Mouse (Mus musculus) liver, postnatal 0 days (tissue): ENCODE measurements around the gene Gm21985. TPM values are rescaled to one million over a fixed set of nuclear protein-coding genes. Genes with fewer than 3 reads are reported as not detected.
"Not testable (repeated sequence)": the region's sequence is repeated elsewhere in the genome, so short reads cannot be mapped to it uniquely, and the experiment has no call there.

Experiments used
- ATAC-seq: fragments of 200-750 bp; cut with Nextera tagmentation; 2 replicates; pipeline ENCODE4 v1.8.0; 2017; ENCODE audit warnings: mild to moderate bottlenecking, moderate library complexity
- DNase-seq: peaks from one replicate; pipeline ENCODE4 v3.0.0-alpha.2; 2016
- H3K27ac ChIP-seq: fragments of 300-500 bp; sonication (generic); 2 replicates; pipeline ENCODE4 v1.5.1; 2014; ENCODE audit warnings: antibody characterized with exemption, moderate library complexity, mild to moderate bottlenecking, low read depth
- H3K27me3 ChIP-seq: fragments of 300-500 bp; sonication (generic); 2 replicates; pipeline ENCODE4 v1.6.1; 2014; ENCODE audit warnings: low read length, control low read depth, mixed read lengths; ENCODE audit not compliant: insufficient read depth
- H3K36me3 ChIP-seq: fragments of 300-500 bp; sonication (generic); replicated peaks from 2 replicates; pipeline ENCODE4 v1.6.1; 2014; ENCODE audit warnings: mild to moderate bottlenecking, control low read depth, low read length, moderate library complexity, mixed read lengths; ENCODE audit not compliant: insufficient read depth
- H3K4me1 ChIP-seq: fragments of 300-500 bp; sonication (generic); 2 replicates; pipeline ENCODE4 v1.6.1; 2014; ENCODE audit warnings: antibody characterized with exemption, mild to moderate bottlenecking, control low read depth; ENCODE audit not compliant: insufficient read depth
- H3K4me2 ChIP-seq: fragments of 300-500 bp; sonication (generic); 2 replicates; pipeline ENCODE4 v1.6.1; 2014; ENCODE audit warnings: low read depth, mild to moderate bottlenecking, low read length, moderate library complexity, mixed read lengths
- H3K4me3 ChIP-seq: fragments of 300-500 bp; sonication (generic); 2 replicates; pipeline ENCODE4 v1.5.1; 2014; ENCODE audit warnings: low read depth, low read length
- H3K9ac ChIP-seq: fragments of 300-500 bp; sonication (generic); replicated peaks from 2 replicates; pipeline ENCODE4 v1.6.1; 2014; ENCODE audit warnings: mild to moderate bottlenecking, moderate library complexity
- H3K9me3 ChIP-seq: fragments of 300-500 bp; sonication (generic); 2 replicates; pipeline ENCODE4 v1.6.1; 2016; ENCODE audit warnings: mild to moderate bottlenecking, control low read depth, low read length, mixed read lengths
- CTCF ChIP-seq: sonication (generic); IDR thresholded peaks from 2 replicates; pipeline ENCODE4 v1.5.1; 2016; ENCODE audit warnings: antibody characterized with exemption, low read depth
- EP300 ChIP-seq: IDR thresholded peaks from 2 replicates; pipeline ENCODE4 v1.6.1; 2016; ENCODE audit warnings: antibody characterized with exemption, low read depth, mild to moderate bottlenecking
- WGBS: fragments of 180-500 bp; shearing (Covaris S2); extraction: QIAGEN DNeasy Blood & Tissue Kit; methylation state at CpG from one replicate; pipeline ENCODE4 v1.1.7; 2014; ENCODE audit not compliant: insufficient replicate concordance; 5-methylcytosine and 5-hydroxymethylcytosine counted together
- polyA plus RNA-seq: library from polyadenylated mRNA; unstranded; fragments of >200 nt; fragmentation: Nextera tagmentation; extraction: Ambion mirVana; gene quantifications from 2 replicates; pipeline ENCODE4 v1.2.1, GENCODE M21; 2015

Gene Gm21985
- polyA plus RNA-seq, 1 experiment from 2014 or later: not detected

DNA sequence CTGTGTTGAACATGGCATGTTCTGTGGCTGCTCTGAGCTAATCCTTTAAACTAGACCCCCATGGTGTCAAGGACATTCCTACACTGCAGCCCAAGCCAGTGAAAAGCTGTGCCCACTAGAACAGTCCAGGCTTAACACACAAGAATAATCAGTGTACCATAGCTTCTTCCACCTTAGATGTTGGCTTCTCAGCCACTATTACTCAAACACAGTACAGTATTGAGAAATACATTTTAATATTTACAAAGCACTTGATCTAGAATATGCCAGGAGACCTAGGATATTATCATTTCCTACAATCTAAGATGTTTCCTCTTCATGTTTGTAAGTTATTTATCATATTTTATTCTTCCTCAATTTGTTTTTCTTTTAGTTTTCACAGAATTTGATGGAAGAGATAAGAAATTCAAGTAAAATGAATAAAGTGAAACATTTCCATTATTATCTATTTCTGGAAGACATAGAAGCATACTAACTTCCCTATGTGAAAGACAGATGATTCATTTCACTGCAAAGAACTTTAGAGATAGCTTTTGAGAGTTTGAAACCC lies 182.5 kb downstream of the Gm21985 start:
- ATAC-seq (no peak), DNase-seq (no peak)
- Histone ChIP-seq H3K9me3 (no peaks in the 10 kb centered on the region), H3K4me3 (no peak overlapping the region), H3K4me2 (no peak overlapping the region), H3K27me3 (no peaks in the 10 kb centered on the region), H3K4me1 (no peaks in the 10 kb centered on the region), H3K9ac (no peak overlapping the region), H3K36me3 (no peaks in the 10 kb centered on the region), H3K27ac (no peak overlapping the region)
- TF ChIP-seq EP300 (no peak), CTCF (no peak)

GRCm38 (mm10) chr2:112449597-112450296 lies 183.6 kb downstream of the Gm21985 start:
- H3K4me1 ChIP-seq: no peaks in the 10 kb centered on the region
- DNase-seq: peak; percentile 23

DNA sequence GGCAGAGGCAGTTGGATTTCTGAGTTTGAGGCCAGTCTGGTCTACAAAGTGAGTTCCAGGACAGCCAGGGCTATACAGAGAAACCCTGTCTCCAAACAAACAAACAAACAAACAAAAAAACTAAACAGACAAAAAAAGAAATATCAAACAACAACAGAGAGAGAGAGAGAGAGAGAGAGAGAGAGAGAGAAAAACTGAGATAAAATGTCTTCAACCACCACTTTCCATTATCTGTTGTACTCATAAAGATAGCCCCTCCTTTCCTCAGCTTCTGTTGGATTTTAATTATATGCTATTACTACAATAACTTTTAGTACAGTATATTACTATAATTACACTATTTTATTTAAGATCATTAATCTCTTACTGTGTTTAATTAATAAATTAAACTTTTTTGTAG lies 186.4 kb downstream of the Gm21985 start:
- H3K9me3 ChIP-seq, H3K27me3 ChIP-seq, ATAC-seq, H3K27ac ChIP-seq, H3K36me3 ChIP-seq, H3K4me1 ChIP-seq, H3K9ac ChIP-seq, H3K4me2 ChIP-seq, DNase-seq, H3K4me3 ChIP-seq: not testable (repeated sequence)

More at GRCm38 (mm10) chr2:112449597-112450296, 183.6 kb downstream of the Gm21985 start:
- no peaks in the 10 kb centered on the region for H3K9me3 ChIP-seq
- no peaks in the 10 kb centered on the region for H3K36me3 ChIP-seq
- no peak for ATAC-seq
- 25% methylated on average over 4 of the region's 4 CpGs for WGBS
- no peak overlapping the region for H3K27ac ChIP-seq
- TF ChIP-seq CTCF (peak; percentile 64), EP300 (no peak)
- H3K4me3 ChIP-seq: no peak overlapping the region
- no peak overlapping the region for H3K9ac ChIP-seq
- H3K27me3 ChIP-seq: no peaks in the 10 kb centered on the region
- H3K4me2 ChIP-seq: no peak overlapping the region

GRCm38 (mm10) chr2:112454125-112454861 lies 188.2 kb downstream of the Gm21985 start:
- no peak; the same call in 1 of the 2 replicates for ATAC-seq

GRCm38 (mm10) chr2:112454862-112455564 lies 188.9 kb downstream of the Gm21985 start, which contains the start of gene Emc7:
Emc7 (plus strand) TSS chr2:112454997.
- DNase-seq (peak; percentile 99), ATAC-seq (peak; percentile 100)
- peaks cover 2% of the 10 kb centered on the region; the same call in 1 of the 2 replicates for H3K36me3 ChIP-seq
- H3K4me3 ChIP-seq: peak within 1 kb of the TSS; percentile 70
- peaks cover 3% of the 10 kb centered on the region; the same call in 1 of the 2 replicates for H3K4me1 ChIP-seq
- no peaks in the 10 kb centered on the region for H3K9me3 ChIP-seq
- H3K27ac ChIP-seq: peak within 1 kb of the TSS; percentile 78
- TF ChIP-seq CTCF (no peak), EP300 (peak; percentile 30; the same call in 1 of the 2 replicates)
- H3K27me3 ChIP-seq: no peaks in the 10 kb centered on the region
- peak within 1 kb of the TSS; percentile 79 for H3K9ac ChIP-seq
- 1% methylated on average over 49 of the region's 49 CpGs for WGBS
- H3K4me2 ChIP-seq: peak within 1 kb of the TSS; percentile 79

More at GRCm38 (mm10) chr2:112454125-112454861, 188.2 kb downstream of the Gm21985 start:
- Histone ChIP-seq H3K4me1 (peaks cover 3% of the 10 kb centered on the region; the same call in 1 of the 2 replicates), H3K4me2 (peak overlapping the region; percentile 68), H3K27me3 (no peaks in the 10 kb centered on the region), H3K36me3 (no peaks in the 10 kb centered on the region), H3K9me3 (no peaks in the 10 kb centered on the region), H3K4me3 (peak overlapping the region; percentile 70), H3K27ac (peak overlapping the region; percentile 78), H3K9ac (peak overlapping the region; percentile 79)
- DNase-seq: no peak
- TF ChIP-seq EP300 (no peak), CTCF (no peak)
- WGBS: 28% methylated on average over 17 of the region's 17 CpGs

Other genes with a start within 250 kb of the Gm21985 start
- gene Olfr1311, start 241.9 kb upstream of the Gm21985 start, polyA plus RNA-seq: not detected in 2 replicates
- not detected in 2 replicates for gene Olfr1312, start 216.1 kb upstream of the Gm21985 start, polyA plus RNA-seq
- gene Olfr1313, start 188.5 kb upstream of the Gm21985 start, polyA plus RNA-seq: not detected in 2 replicates
- gene Olfr1314, start 169.5 kb upstream of the Gm21985 start, polyA plus RNA-seq: not detected in 2 replicates
- gene Olfr1315-ps1, start 150.9 kb upstream of the Gm21985 start, polyA plus RNA-seq: not detected in 2 replicates
- not detected in 2 replicates for gene Olfr1316, start 131.3 kb upstream of the Gm21985 start, polyA plus RNA-seq
- gene Olfr1317, start 126.0 kb upstream of the Gm21985 start, polyA plus RNA-seq: not detected in 2 replicates
- gene Olfr1318, start 112.1 kb upstream of the Gm21985 start, polyA plus RNA-seq: not detected in 2 replicates
- gene Lpcat4, start 26.8 kb upstream of the Gm21985 start, polyA plus RNA-seq: 1.6 and 1.7 TPM in 2 replicates
- gene Nutm1, start 7.0 kb upstream of the Gm21985 start, polyA plus RNA-seq: 0.02 TPM in 1 of 2 replicates, not detected in the other
- 129 TPM in 2 replicates for gene Nop10, start 4.4 kb upstream of the Gm21985 start, polyA plus RNA-seq
- gene Slc12a6, start 489 bp upstream of the Gm21985 start, polyA plus RNA-seq: 3.7 and 4.1 TPM in 2 replicates
- gene Emc4, start 101.7 kb downstream of the Gm21985 start, polyA plus RNA-seq: 62.9 and 63.6 TPM in 2 replicates
- 9.9 and 10.7 TPM in 2 replicates for gene Katnbl1, start 112.9 kb downstream of the Gm21985 start, polyA plus RNA-seq
- 19.1 and 19.2 TPM in 2 replicates for gene Emc7, start 188.7 kb downstream of the Gm21985 start, polyA plus RNA-seq
- not detected in 2 replicates for gene Chrm5, start 214.5 kb downstream of the Gm21985 start, polyA plus RNA-seq
- gene Aven, start 226.7 kb downstream of the Gm21985 start, polyA plus RNA-seq: 3.2 and 3.6 TPM in 2 replicates